Mouse (Mus musculus): ENCODE measurements around the gene Rbpj. TPM values are rescaled to one million over a fixed set of nuclear protein-coding genes. Genes with fewer than 3 reads are reported as not detected.

Gene Rbpj
- polyA plus RNA-seq, 1 experiment from 2014 or later: 36.4 TPM

- Histone ChIP-seq H3K4me1 (0 out of 2 replicates have a peak, but pooled peaks cover 6% of the 10 kb centered on the region), H3K27me3 (no peaks in the 10 kb centered on the region), H3K36me3 (no peaks in the 10 kb centered on the region), H3K9ac (no peak overlapping the region), H3K4me3 (replicated peaks) (no peak overlapping the region), H3K4me2 (replicated peaks) (no peak overlapping the region), H3K9me3 (replicated peaks) (no peaks in the 10 kb centered on the region), H3K27ac (replicated peaks) (no peak overlapping the region)
- 19% methylated on average over 5 of the region's 5 CpGs for WGBS
- ATAC-seq (ENCODE audit: insufficient number of reproducible peaks, low FRiP score, low TSS enrichment, low read depth): no peak
These were observed 24.7 kb downstream of the Rbpj start for GRCm38 (mm10) chr5:53490697-53491099.

GRCm38 (mm10) chr5:53493756-53494155 lies 27.8 kb downstream of the Rbpj start:
- Histone ChIP-seq H3K9me3 (replicated peaks) (no peaks in the 10 kb centered on the region), H3K36me3 (no peaks in the 10 kb centered on the region), H3K4me3 (replicated peaks) (no peak overlapping the region), H3K9ac (no peak overlapping the region), H3K4me2 (replicated peaks) (no peak overlapping the region), H3K27ac (replicated peaks) (no peak overlapping the region), H3K27me3 (no peaks in the 10 kb centered on the region), H3K4me1 (0 out of 2 replicates have a peak, but pooled peaks cover 9% of the 10 kb centered on the region)
- no peak for ATAC-seq (ENCODE audit: insufficient number of reproducible peaks, low FRiP score, low TSS enrichment, low read depth)
- 51% methylated on average over 6 of the region's 6 CpGs for WGBS

GRCm38 (mm10) chr5:53494536-53495159 lies 28.7 kb downstream of the Rbpj start:
- Histone ChIP-seq H3K27ac (replicated peaks) (no peak overlapping the region), H3K27me3 (no peaks in the 10 kb centered on the region), H3K4me1 (0 out of 2 replicates have a peak, but pooled peaks cover 9% of the 10 kb centered on the region), H3K9ac (no peak overlapping the region), H3K4me3 (replicated peaks) (no peak overlapping the region), H3K4me2 (replicated peaks) (no peak overlapping the region), H3K9me3 (replicated peaks) (no peaks in the 10 kb centered on the region), H3K36me3 (no peaks in the 10 kb centered on the region)
- ATAC-seq (ENCODE audit: insufficient number of reproducible peaks, low FRiP score, low TSS enrichment, low read depth): no peak
- WGBS: 80% methylated on average over 17 of the region's 17 CpGs

- WGBS: 56% methylated on average over 9 of the region's 9 CpGs
- Histone ChIP-seq H3K27me3 (no peaks in the 10 kb centered on the region), H3K4me2 (replicated peaks) (no peak overlapping the region), H3K4me1 (0 out of 2 replicates have a peak, but pooled peaks cover 3% of the 10 kb centered on the region), H3K27ac (replicated peaks) (no peak overlapping the region), H3K9me3 (replicated peaks) (no peaks in the 10 kb centered on the region), H3K9ac (no peak overlapping the region), H3K36me3 (no peaks in the 10 kb centered on the region), H3K4me3 (replicated peaks) (no peak overlapping the region)
- ATAC-seq (ENCODE audit: insufficient number of reproducible peaks, low FRiP score, low TSS enrichment, low read depth): peak; percentile 28; the same call in 1 of the 2 replicates
These were observed 31.0 kb downstream of the Rbpj start for GRCm38 (mm10) chr5:53496846-53497549.

GRCm38 (mm10) chr5:53499571-53499970 lies 33.6 kb downstream of the Rbpj start:
- H3K4me2 ChIP-seq (replicated peaks): no peak overlapping the region
- H3K9me3 ChIP-seq (replicated peaks): no peaks in the 10 kb centered on the region
- no peak for ATAC-seq (ENCODE audit: insufficient number of reproducible peaks, low FRiP score, low TSS enrichment, low read depth)
- H3K4me3 ChIP-seq (replicated peaks): no peak overlapping the region
- H3K9ac ChIP-seq: no peak overlapping the region
- WGBS: 37% methylated on average over 3 of the region's 3 CpGs
- 0 out of 2 replicates have a peak, but pooled peaks cover 3% of the 10 kb centered on the region for H3K4me1 ChIP-seq
- H3K36me3 ChIP-seq: no peaks in the 10 kb centered on the region
- no peak overlapping the region for H3K27ac ChIP-seq (replicated peaks)
- H3K27me3 ChIP-seq: no peaks in the 10 kb centered on the region

GRCm38 (mm10) chr5:53500509-53501145 lies 34.7 kb downstream of the Rbpj start:
- ATAC-seq (ENCODE audit: insufficient number of reproducible peaks, low FRiP score, low TSS enrichment, low read depth): no peak
- Histone ChIP-seq H3K9me3 (replicated peaks) (no peaks in the 10 kb centered on the region), H3K27ac (replicated peaks) (no peak overlapping the region), H3K4me3 (replicated peaks) (no peak overlapping the region), H3K27me3 (no peaks in the 10 kb centered on the region), H3K36me3 (no peaks in the 10 kb centered on the region), H3K9ac (no peak overlapping the region), H3K4me2 (replicated peaks) (no peak overlapping the region), H3K4me1 (0 out of 2 replicates have a peak, but pooled peaks cover 3% of the 10 kb centered on the region)
- WGBS: 73% methylated on average over 10 of the region's 10 CpGs

- H3K4me2 ChIP-seq (replicated peaks): no peak overlapping the region
- no peaks in the 10 kb centered on the region for H3K27me3 ChIP-seq
- H3K9me3 ChIP-seq (replicated peaks): no peaks in the 10 kb centered on the region
- 61% methylated on average over 3 of the region's 3 CpGs for WGBS
- no peak overlapping the region for H3K27ac ChIP-seq (replicated peaks)
- no peak for ATAC-seq (ENCODE audit: insufficient number of reproducible peaks, low FRiP score, low TSS enrichment, low read depth)
- no peak overlapping the region for H3K9ac ChIP-seq
- H3K36me3 ChIP-seq: no peaks in the 10 kb centered on the region
- H3K4me3 ChIP-seq (replicated peaks): no peak overlapping the region
- no peaks in the 10 kb centered on the region for H3K4me1 ChIP-seq
These were observed 37.3 kb downstream of the Rbpj start for GRCm38 (mm10) chr5:53503261-53503660.

GRCm38 (mm10) chr5:53505751-53506150 lies 39.8 kb downstream of the Rbpj start:
- H3K36me3 ChIP-seq: no peaks in the 10 kb centered on the region
- H3K27me3 ChIP-seq: no peaks in the 10 kb centered on the region
- WGBS: 80% methylated on average over 6 of the region's 6 CpGs
- no peak overlapping the region for H3K9ac ChIP-seq
- no peak overlapping the region for H3K27ac ChIP-seq (replicated peaks)
- H3K4me1 ChIP-seq: no peaks in the 10 kb centered on the region
- ATAC-seq (ENCODE audit: insufficient number of reproducible peaks, low FRiP score, low TSS enrichment, low read depth): no peak
- H3K9me3 ChIP-seq (replicated peaks): no peaks in the 10 kb centered on the region
- H3K4me3 ChIP-seq (replicated peaks): no peak overlapping the region
- no peak overlapping the region for H3K4me2 ChIP-seq (replicated peaks)

- H3K4me1 ChIP-seq: no peaks in the 10 kb centered on the region
- H3K27me3 ChIP-seq: no peaks in the 10 kb centered on the region
- no peak overlapping the region for H3K4me3 ChIP-seq (replicated peaks)
- H3K9me3 ChIP-seq (replicated peaks): no peaks in the 10 kb centered on the region
- H3K9ac ChIP-seq: no peak overlapping the region
- no peaks in the 10 kb centered on the region for H3K36me3 ChIP-seq
- no peak overlapping the region for H3K27ac ChIP-seq (replicated peaks)
- ATAC-seq (ENCODE audit: insufficient number of reproducible peaks, low FRiP score, low TSS enrichment, low read depth): no peak
- WGBS: 67% methylated on average over 5 of the region's 5 CpGs
- H3K4me2 ChIP-seq (replicated peaks): no peak overlapping the region
These were observed 41.4 kb downstream of the Rbpj start for GRCm38 (mm10) chr5:53507371-53507770.

- no peaks in the 10 kb centered on the region for H3K9me3 ChIP-seq (replicated peaks)
- H3K27ac ChIP-seq (replicated peaks): peak overlapping the region; percentile 18; the same call in 1 of the 2 replicates
- no peaks in the 10 kb centered on the region for H3K27me3 ChIP-seq
- peak; percentile 29; the same call in 1 of the 2 replicates for ATAC-seq (ENCODE audit: insufficient number of reproducible peaks, low FRiP score, low TSS enrichment, low read depth)
- H3K9ac ChIP-seq: no peak overlapping the region
- no peaks in the 10 kb centered on the region for H3K4me1 ChIP-seq
- H3K4me3 ChIP-seq (replicated peaks): no peak overlapping the region
- H3K36me3 ChIP-seq: no peaks in the 10 kb centered on the region
- no peak overlapping the region for H3K4me2 ChIP-seq (replicated peaks)
- WGBS: 44% methylated on average over 10 of the region's 10 CpGs
These were observed 43.5 kb downstream of the Rbpj start for GRCm38 (mm10) chr5:53509465-53509864.

- no peak for ATAC-seq (ENCODE audit: insufficient number of reproducible peaks, low FRiP score, low TSS enrichment, low read depth)
- 94% methylated on average over 2 of the region's 2 CpGs for WGBS
- Histone ChIP-seq H3K9me3 (replicated peaks) (no peaks in the 10 kb centered on the region), H3K36me3 (no peaks in the 10 kb centered on the region), H3K4me2 (replicated peaks) (no peak overlapping the region), H3K27me3 (no peaks in the 10 kb centered on the region), H3K27ac (replicated peaks) (no peak overlapping the region), H3K4me1 (no peaks in the 10 kb centered on the region), H3K4me3 (replicated peaks) (no peak overlapping the region), H3K9ac (no peak overlapping the region)
These were observed 44.0 kb downstream of the Rbpj start for GRCm38 (mm10) chr5:53509927-53510326.

Data from embryonic facial prominence, embryonic 15.5 days (tissue).